Mouse (Mus musculus) neutrophil, adult 5-6 weeks (primary cell): ENCODE measurements at regions not wholly inside any gene's neighbourhood (a gene's known extent, or its start where the extent isn't known, plus 50 kb on each side); places are given as distances from the start of the nearest gene placed in this dataset.
"Not testable (repeated sequence)": the region's sequence is repeated elsewhere in the genome, so short reads cannot be mapped to it uniquely, and the experiment has no call there.

Experiments
- ATAC-seq: fragments of 151-379, 151-347 bp; 2 replicates; pipeline ENCODE4 v1.8.0; 2017; ENCODE audit warnings: mild to moderate bottlenecking, moderate TSS enrichment; ENCODE audit not compliant: insufficient number of reproducible peaks, poor library complexity, low FRiP score, severe bottlenecking; ENCODE audit errors: extremely low read depth

GRCm38 (mm10) chr13:97360551-97360950 is 119.6 kb downstream of the Enc1 start:
- ATAC-seq = no peak

- ATAC-seq = no peak
Observed at GRCm38 (mm10) chr13:97358781-97359305, 117.9 kb downstream of the Enc1 start.

- ATAC-seq = no peak
Observed at GRCm38 (mm10) chr13:97358261-97358660, 117.4 kb downstream of the Enc1 start.

DNA sequence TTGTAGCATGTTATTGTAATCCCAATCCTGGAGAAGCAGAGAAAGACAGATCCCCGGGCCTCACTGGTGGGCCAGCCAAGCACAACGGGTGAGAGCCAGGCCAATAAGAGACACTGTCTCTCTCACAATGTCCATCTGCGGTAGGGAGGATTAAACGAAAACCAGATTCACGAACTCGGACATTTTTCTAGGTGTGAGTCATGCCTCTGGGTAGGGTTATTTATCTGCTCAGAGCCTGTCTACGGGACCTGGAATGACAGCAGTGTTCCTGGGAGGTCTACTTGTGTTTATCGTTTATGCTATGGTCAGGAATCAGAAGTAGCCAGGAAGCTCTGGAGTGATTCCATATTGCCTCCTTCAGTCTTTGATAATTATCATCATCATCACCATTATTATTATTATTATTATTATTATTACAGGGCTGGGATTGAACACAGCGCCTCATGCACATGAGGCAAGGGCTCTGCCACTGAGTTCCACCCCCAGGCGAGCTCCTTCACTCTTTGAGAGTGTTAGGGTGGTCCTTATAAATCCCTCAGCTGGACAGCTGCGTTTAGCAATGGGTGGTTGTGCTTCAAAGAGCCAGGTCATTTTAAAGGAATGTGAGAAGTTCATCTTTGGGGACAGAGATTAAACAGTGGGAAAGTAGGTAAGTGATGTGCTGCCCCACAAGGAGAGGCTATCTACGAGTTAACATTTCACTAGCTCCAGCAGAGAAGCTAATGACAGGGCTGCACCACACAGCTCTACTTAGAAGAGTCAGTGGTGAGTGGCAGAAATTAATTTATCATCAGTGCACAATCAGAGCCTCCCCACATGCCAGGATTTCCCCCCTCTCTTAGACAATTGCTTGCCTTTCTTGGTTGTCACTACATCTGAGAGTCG is 116.3 kb downstream of the Enc1 start:
- no peak for ATAC-seq

DNA sequence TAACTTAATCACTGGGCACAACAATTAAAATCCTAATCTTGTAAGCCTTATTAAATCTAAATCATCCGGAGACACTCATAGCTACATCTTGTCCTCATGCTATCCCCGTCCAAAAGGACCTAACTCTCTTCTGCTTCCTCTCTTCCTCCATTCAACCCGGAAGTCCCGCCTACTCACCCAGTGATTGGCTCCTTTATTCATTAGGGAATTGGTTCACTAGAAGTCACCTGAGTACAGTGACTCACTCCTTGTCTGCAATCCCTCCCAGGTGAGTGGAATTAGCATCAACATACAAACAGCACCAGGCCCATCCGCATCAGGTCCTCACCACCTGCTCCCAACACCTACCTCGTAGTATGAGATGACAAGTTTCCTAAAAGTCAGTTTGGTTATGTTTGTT is 114.5 kb downstream of the Enc1 start:
- not testable (repeated sequence) for ATAC-seq

DNA sequence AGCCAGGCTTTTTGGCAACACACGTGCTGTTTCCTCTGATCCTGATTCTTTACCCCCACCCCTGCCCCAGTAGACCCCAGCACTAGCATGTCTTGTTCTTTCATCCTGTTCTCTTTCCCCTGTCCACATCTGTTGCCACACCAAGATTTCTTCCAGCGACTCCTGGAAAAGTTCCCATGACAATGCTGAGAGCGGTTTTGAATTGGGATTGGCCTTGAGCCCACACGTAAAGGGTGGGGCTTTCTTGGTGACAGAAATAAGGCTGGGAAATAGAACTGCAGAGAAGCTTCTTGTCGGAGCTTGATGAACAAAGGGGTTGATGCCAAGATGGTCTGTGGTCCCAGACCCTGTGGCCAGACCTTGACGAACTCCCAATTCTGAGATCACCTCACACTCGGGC is 106.8 kb downstream of the Enc1 start:
- no peak for ATAC-seq

DNA sequence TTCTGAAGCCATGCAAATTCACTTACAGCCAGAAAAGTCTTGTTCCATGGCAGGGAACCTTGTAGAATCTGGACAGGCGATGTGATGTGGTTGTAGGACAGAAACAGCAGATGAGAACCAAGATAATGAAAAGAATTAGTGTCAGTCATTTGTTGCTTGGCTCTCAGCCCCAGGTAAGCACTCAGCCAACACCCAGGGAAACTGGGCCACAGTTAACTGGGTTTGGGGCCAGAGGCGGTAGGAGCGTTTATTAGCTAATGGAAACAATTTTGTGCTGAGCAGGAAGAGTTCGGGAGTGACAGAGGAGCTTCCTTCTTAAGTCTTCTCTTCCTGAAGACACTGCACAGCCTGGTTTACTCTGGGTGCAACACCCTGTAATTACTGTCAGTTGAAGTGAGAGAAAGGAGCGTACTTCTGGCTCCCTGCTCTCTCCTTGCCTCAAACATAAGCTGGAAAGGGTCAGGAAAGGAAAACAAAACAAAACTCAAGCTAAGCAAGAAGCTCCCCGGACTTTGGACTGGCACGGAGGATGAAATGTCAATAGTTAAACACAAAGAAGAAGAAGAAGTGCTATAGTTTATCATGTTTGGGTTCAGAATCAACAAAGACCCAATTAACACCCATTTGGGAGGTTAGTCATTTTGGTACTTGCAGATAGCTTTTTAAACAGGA is 100.4 kb downstream of the Enc1 start:
- ATAC-seq = no peak

DNA sequence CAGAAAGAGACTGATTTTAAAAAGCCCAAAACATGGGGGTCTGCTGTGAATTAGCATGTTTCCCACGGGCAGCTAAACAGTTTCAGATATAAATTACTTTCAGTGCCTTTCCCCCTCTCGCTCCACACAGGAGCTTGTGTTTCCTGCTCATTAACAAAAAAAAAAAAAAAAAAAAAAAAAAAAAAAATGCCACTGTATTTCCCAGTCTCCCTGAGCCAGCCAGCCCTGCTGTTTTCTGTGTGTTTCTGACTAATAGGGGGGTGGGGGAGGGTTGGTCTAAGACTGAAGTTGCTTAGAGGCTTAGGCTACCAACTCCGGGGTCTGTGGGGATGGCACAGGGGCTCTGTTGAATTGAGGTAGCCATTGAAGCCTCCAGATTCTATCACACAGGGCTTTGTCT is 97.0 kb downstream of the Enc1 start:
- no peak for ATAC-seq

DNA sequence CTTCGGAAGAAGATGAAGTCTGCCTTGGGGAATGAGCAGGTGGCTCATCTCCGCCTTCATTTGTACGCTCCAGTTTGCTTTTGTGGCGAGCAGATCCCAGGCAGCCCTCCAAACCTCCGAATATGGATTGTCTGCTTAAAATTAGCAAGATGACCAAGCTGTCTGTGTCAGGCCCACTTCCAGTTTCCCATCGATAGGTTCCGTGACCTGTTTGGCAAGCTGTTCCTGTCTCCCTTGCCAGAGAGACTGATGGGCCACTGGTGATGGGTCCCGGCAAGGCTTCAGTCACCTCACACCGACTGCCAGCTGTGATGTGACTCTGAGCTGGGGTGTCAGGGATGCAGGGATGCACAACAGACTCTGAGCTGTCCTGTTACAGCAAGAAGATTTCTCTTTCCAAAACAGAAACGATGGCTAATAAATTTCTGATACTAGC is 96.4 kb downstream of the Enc1 start:
- no peak for ATAC-seq

- no peak for ATAC-seq
Observed at GRCm38 (mm10) chr13:97333801-97334534, 93.1 kb downstream of the Enc1 start.

- no peak for ATAC-seq
Observed at GRCm38 (mm10) chr13:97331072-97331471, 90.2 kb downstream of the Enc1 start.

DNA sequence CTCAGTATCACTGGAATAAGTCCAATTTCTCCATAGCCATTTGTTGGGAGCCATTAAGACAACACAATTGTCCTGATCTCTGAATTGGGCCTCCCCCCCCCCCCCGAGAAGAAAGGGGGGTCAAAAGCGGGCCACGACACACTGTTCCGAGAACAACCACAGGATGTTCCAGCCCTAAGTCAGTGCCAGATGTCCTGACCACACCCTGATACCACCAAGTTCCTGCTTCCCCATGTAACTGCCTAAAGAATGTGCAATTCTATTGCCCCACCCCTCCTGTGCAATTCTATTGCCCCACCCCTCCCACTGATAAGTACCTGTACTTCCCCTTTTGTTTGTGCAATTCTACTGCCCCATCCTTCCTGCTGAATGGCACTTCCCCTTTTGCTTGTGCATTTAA is 80.4 kb downstream of the Enc1 start:
- not testable (repeated sequence) for ATAC-seq

- no peak for ATAC-seq
Observed at GRCm38 (mm10) chr13:97320756-97321155, 79.9 kb downstream of the Enc1 start.

DNA sequence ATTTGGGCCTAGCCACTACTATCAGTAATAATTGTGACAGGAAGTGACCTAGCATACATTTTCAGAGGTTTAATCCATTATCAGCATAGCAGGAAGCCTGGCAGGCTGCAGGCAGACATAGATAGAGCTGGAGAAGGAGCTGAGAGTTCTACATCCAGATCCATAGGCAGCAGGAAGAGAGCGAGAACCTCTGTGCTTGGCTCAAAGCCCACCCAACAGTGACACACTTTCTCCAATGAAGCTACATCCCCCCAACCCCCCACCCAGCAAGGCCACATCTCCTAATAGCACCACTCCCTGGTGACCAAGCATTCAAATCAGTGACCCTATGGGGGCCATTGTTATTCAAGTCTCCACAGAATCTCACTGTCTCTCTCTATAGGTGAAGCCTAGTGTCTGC is 79.4 kb downstream of the Enc1 start:
- ATAC-seq = no peak

- no peak for ATAC-seq
Observed at GRCm38 (mm10) chr13:97317633-97318032, 76.7 kb downstream of the Enc1 start.

DNA sequence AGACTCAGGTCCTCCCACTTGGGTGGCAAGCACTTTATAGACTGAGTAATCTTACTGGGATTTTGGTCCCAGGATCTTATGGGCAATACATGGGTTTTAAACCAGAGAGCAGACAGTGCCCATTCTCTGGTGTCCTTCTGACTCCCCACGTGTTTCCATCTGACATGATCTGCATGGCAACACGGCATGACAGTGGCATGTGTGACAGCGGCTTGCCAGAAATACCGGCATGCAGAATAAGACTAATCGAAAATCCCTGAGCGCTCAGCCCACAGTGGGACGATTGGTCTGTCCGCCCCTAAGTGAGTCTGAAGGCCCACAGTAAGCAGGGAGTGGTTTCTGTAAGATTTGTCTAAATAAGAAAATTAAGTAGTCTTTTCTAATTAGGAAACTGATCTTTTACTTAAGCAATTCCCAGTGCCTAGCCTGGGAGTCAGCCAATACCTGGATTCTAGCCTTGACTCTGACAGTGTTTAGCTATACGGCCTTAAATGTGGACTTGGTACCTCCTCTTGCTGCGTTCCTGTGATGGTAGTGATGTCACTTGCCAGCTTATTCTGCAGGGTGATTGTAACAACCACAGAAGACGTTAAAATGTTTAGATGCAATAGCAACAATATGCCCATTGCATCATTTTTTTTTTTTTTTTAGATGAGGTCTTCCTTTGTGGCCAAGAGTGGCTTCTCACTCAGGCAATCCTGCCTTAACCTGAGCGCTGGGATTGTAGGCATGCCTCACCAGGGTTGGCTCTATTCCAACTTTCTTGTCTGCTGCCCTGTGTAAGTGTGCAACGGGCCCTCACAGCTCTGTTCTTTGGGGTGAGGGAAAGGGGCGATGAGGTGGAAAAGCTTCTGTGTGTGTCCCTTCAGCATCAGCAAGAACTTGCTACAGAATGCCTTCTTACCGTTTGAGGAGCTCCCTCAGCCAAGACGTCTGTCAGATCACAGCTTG is 71.8 kb downstream of the Enc1 start:
- ATAC-seq = no peak

GRCm38 (mm10) chr13:97311340-97311739 is 70.4 kb downstream of the Enc1 start:
- ATAC-seq = no peak

DNA sequence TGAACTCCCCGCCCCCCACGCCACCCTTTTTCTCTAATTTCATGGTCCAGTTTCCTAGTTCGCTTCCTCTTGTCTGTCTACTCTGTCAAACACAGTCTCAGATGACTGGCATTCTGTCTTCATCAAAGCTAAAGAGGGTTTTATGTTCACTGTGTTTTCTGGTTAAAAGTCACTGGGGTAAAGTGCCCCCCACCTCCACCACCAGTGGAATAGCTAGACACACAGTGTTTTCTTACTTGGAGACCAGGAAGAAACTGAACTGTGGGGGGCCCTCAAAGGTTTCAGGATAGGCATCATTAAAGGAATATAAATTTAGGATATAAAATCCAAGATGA is 69.9 kb downstream of the Enc1 start:
- ATAC-seq = no peak
